Mouse (Mus musculus) embryonic fibroblast, embryonic 13.5 days (primary cell): ENCODE results near the gene Tmem191c.

ENCODE experiments used
- CTCF ChIP-seq: IDR thresholded peaks from 2 replicates; pipeline ENCODE4 v1.5.1; 2011; ENCODE audit warnings: mild to moderate bottlenecking, control low read depth, low read length, moderate library complexity, borderline replicate concordance; ENCODE audit not compliant: insufficient read depth
- POLR2A ChIP-seq: IDR thresholded peaks from 2 replicates; pipeline ENCODE4 v1.6.1; 2011; ENCODE audit warnings: low read depth, mild to moderate bottlenecking, control low read depth, low read length, moderate library complexity

GRCm38 (mm10) chr16:17237634-17238033 lies 38.2 kb upstream of the Tmem191c start:
- no peak for TF ChIP-seq CTCF
- TF ChIP-seq POLR2A: no peak
